ENCODE assay signal across 8 mouse cellular contexts in genomic region chr16:17833681-17834399, GRCm38 (mm10). TPM values are rescaled to one million over a fixed set of nuclear protein-coding genes. Genes with fewer than 3 reads are reported as not detected.
DNase-seq lines count a peak whose midpoint lies in the region; ATAC-seq and TF ChIP-seq lines count a peak whose summit lies in the region.

No protein-coding gene starts in this region.

- peak overlapping the region; percentile 65 for H3K4me3 ChIP-seq in embryonic facial prominence, embryonic 13.5 days
- peak overlapping the region; percentile 60 for H3K4me3 ChIP-seq in intestine, postnatal 0 days (ENCODE audit: low read depth, low read length)
- peak overlapping the region; percentile 72 for H3K4me3 ChIP-seq in midbrain, embryonic 15.5 days

- H3K36me3 ChIP-seq in embryonic facial prominence, embryonic 13.5 days, result 0 out of 2 replicates have a peak, but pooled peaks cover 4% of the 10 kb centered on the region
- H3K36me3 ChIP-seq in intestine, postnatal 0 days (ENCODE audit: control insufficient read depth, insufficient read depth), result no peaks in the 10 kb centered on the region
- H3K36me3 ChIP-seq in midbrain, embryonic 15.5 days (replicated peaks), result no peaks in the 10 kb centered on the region

- no peaks in the 10 kb centered on the region for H3K9me3 ChIP-seq in embryonic facial prominence, embryonic 13.5 days
- H3K9me3 ChIP-seq in intestine, postnatal 0 days (ENCODE audit: control insufficient read depth), result no peaks in the 10 kb centered on the region
- no peaks in the 10 kb centered on the region for H3K9me3 ChIP-seq in midbrain, embryonic 15.5 days

- H3K27me3 ChIP-seq in embryonic facial prominence, embryonic 13.5 days, result peaks cover 89% of the 10 kb centered on the region
- H3K27me3 ChIP-seq in intestine, postnatal 0 days (replicated peaks; ENCODE audit: control insufficient read depth, insufficient read depth, low read length), result peaks cover 66% of the 10 kb centered on the region
- H3K27me3 ChIP-seq in midbrain, embryonic 15.5 days (replicated peaks), result peaks cover 41% of the 10 kb centered on the region

- TF ChIP-seq CTCF in intestine, postnatal 0 days (IDR thresholded peaks at IDR 0.05; ENCODE audit: low read depth), result no peak

- DNase-seq in kidney, adult 18-20 months, result peak; percentile 35
- DNase-seq in kidney, adult 8-10 months, result no peak
- peak; percentile 29 for DNase-seq in adrenal gland, postnatal 25 days
- peak; percentile 56 for DNase-seq in testis, postnatal 14 days (ENCODE audit: low spot score)
- no peak for DNase-seq in natural killer cell, adult 2 months (ENCODE audit: low spot score in 2 of 2)

- no peak overlapping the region for H3K27ac ChIP-seq in embryonic facial prominence, embryonic 13.5 days
- no peak overlapping the region for H3K27ac ChIP-seq in intestine, postnatal 0 days (ENCODE audit: low read depth, low read length)
- peak overlapping the region; percentile 91 for H3K27ac ChIP-seq in midbrain, embryonic 15.5 days

- under 1% methylated on average over 81 of the region's 103 CpGs for WGBS in embryonic facial prominence, embryonic 13.5 days
- WGBS in intestine, postnatal 0 days, result under 1% methylated on average over 79 of the region's 103 CpGs
- under 1% methylated on average over 70 of the region's 103 CpGs for WGBS in midbrain, embryonic 15.5 days

- peak overlapping the region; percentile 78 for H3K9ac ChIP-seq in embryonic facial prominence, embryonic 13.5 days
- peak overlapping the region; percentile 17; the same call in 1 of the 2 replicates for H3K9ac ChIP-seq in intestine, postnatal 0 days (ENCODE audit: low read depth, low read length)
- H3K9ac ChIP-seq in midbrain, embryonic 15.5 days, result peak overlapping the region; percentile 81

- peak; percentile 26; the same call in 1 of the 2 replicates for ATAC-seq in embryonic facial prominence, embryonic 13.5 days (ENCODE audit: insufficient number of reproducible peaks, insufficient read depth, low FRiP score, low TSS enrichment, low read depth)
- no peak for ATAC-seq in intestine, postnatal 0 days
- peak; percentile 82 for ATAC-seq in midbrain, embryonic 15.5 days (replicated peaks)

- peaks cover 23% of the 10 kb centered on the region; the same call in 1 of the 2 replicates for H3K4me1 ChIP-seq in embryonic facial prominence, embryonic 13.5 days
- 0 out of 2 replicates have a peak, but pooled peaks cover 4% of the 10 kb centered on the region for H3K4me1 ChIP-seq in intestine, postnatal 0 days (replicated peaks; ENCODE audit: control insufficient read depth, insufficient read depth, low read length)
- H3K4me1 ChIP-seq in midbrain, embryonic 15.5 days, result peaks cover 29% of the 10 kb centered on the region

- peak overlapping the region; percentile 98 for H3K4me2 ChIP-seq in embryonic facial prominence, embryonic 13.5 days
- peak overlapping the region; percentile 99 for H3K4me2 ChIP-seq in intestine, postnatal 0 days (replicated peaks; ENCODE audit: low read depth)
- peak overlapping the region; percentile 92 for H3K4me2 ChIP-seq in midbrain, embryonic 15.5 days

RNA-seq across cellular contexts. Expression of gene B830017H08Rik, which starts 0.9 kb away (rescaled TPM):
- not detected in 2 replicates for total RNA-seq in adrenal gland, postnatal 25 days (2021)
- polyA plus RNA-seq in embryonic facial prominence, embryonic 13.5 days (2015; fragmentation: Nextera tagmentation; extraction: Ambion mirVana), result 0.36 and 0.45 TPM in 2 replicates
- not detected in 2 replicates for polyA plus RNA-seq in intestine, postnatal 0 days (2015; fragmentation: Nextera tagmentation; extraction: Ambion mirVana)
- polyA plus RNA-seq in midbrain, embryonic 15.5 days (2015; fragmentation: Nextera tagmentation; extraction: Ambion mirVana), result 3.5 and 4.9 TPM in 2 replicates

RNA-seq across cellular contexts. Expression of gene Car15, which starts 4.3 kb away (rescaled TPM):
- total RNA-seq in adrenal gland, postnatal 25 days (2021), result 2.9 and 3.6 TPM in 2 replicates
- 2.2 and 3.0 TPM in 2 replicates for polyA plus RNA-seq in embryonic facial prominence, embryonic 13.5 days (2015; fragmentation: Nextera tagmentation; extraction: Ambion mirVana)
- 0.39 and 0.59 TPM in 2 replicates for polyA plus RNA-seq in intestine, postnatal 0 days (2015; fragmentation: Nextera tagmentation; extraction: Ambion mirVana)
- 3.9 and 5.2 TPM in 2 replicates for polyA plus RNA-seq in midbrain, embryonic 15.5 days (2015; fragmentation: Nextera tagmentation; extraction: Ambion mirVana)

RNA-seq across cellular contexts. Expression of gene Scarf2, which starts 36.8 kb away (rescaled TPM):
- 8.6 and 8.7 TPM in 2 replicates for total RNA-seq in adrenal gland, postnatal 25 days (2021)
- polyA plus RNA-seq in embryonic facial prominence, embryonic 13.5 days (2015; fragmentation: Nextera tagmentation; extraction: Ambion mirVana), result 30.9 and 39.0 TPM in 2 replicates
- 6.3 and 6.9 TPM in 2 replicates for polyA plus RNA-seq in intestine, postnatal 0 days (2015; fragmentation: Nextera tagmentation; extraction: Ambion mirVana)
- polyA plus RNA-seq in midbrain, embryonic 15.5 days (2015; fragmentation: Nextera tagmentation; extraction: Ambion mirVana), result 1.7 and 2.6 TPM in 2 replicates

RNA-seq across cellular contexts. Expression of gene Gm20518, which starts 57.6 kb away (rescaled TPM):
- total RNA-seq in adrenal gland, postnatal 25 days (2021), result 0.30 TPM in 1 of 2 replicates, not detected in the other
- 0.14 and 0.39 TPM in 2 replicates for polyA plus RNA-seq in embryonic facial prominence, embryonic 13.5 days (2015; fragmentation: Nextera tagmentation; extraction: Ambion mirVana)
- not detected in 2 replicates for polyA plus RNA-seq in intestine, postnatal 0 days (2015; fragmentation: Nextera tagmentation; extraction: Ambion mirVana)
- 0.53 and 0.68 TPM in 2 replicates for polyA plus RNA-seq in midbrain, embryonic 15.5 days (2015; fragmentation: Nextera tagmentation; extraction: Ambion mirVana)

Comparison
In these comparisons a context has a peak if more than half of its experiments do, and no peak if none do; other contexts are left out.
1. DNase-seq: peak in kidney, adult 18-20 months (single experiment), adrenal gland, postnatal 25 days (single experiment) and testis, postnatal 14 days (single experiment); none in kidney, adult 8-10 months (0 of 2) and natural killer cell, adult 2 months (0 of 2).
2. H3K9ac ChIP-seq: peak in every context shown above with its lines; median percentile 81 in midbrain, embryonic 15.5 days; 78 in embryonic facial prominence, embryonic 13.5 days; 17 in intestine, postnatal 0 days.
3. Peak in every context shown above with its lines, with median percentiles within 50 percentile points of each other: H3K4me2 ChIP-seq and H3K4me3 ChIP-seq.